Mouse (Mus musculus): ENCODE data around the gene Btrc.

Btrc gene

GRCm38 (mm10) chr19:45530200-45530995 is 166.9 kb downstream of the Btrc start:
- no peak for DNase-seq (ENCODE audit: low spot score)

DNA sequence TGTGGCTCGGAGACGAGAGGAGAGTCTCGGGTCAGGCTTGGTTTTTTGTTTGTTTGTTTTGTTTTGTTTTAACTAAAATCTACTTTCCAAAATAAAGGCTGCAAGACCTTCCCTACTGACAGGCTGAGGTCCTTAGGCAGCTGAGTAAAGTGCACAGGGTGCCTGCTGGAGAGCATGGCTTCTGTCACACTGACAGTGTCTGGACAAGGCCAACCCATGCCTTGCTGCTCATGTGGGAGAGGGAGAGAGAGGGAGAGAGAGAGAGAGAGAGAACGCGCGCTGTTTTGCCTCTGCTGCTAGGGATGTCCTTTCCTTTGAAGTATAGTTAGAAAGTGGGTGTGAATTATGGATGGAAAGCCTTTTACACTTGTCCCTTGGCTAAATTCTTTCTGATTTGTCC is 168.0 kb downstream of the Btrc start:
- no peak for DNase-seq (ENCODE audit: low spot score)

GRCm38 (mm10) chr19:45533617-45534016 is 170.1 kb downstream of the Btrc start:
- DNase-seq (ENCODE audit: low spot score), result no peak

DNA sequence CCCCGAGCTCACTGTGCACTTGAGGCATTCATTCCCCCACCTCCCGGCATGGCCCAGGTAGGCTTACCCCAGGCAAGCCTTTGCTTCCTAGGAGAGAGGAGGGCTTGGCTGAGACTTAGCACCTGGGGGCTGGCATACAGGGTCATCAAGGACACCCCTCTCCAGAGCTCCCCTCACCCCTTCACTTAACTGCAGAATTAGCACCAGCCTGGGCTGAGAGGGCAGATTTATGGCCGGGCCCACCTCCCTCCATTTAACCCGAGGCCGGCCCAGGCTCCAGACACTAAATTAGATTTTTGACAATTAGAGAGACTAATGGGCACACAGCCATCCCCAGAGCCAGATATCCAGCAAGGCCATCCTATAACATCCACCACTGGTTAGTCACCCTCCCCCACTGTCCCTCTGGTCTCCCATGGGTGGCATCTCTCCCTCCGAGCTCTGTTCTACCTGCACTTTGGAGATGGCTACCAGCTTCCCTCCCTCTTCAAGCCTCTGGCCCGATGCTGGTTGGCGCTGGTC is 171.7 kb downstream of the Btrc start:
- DNase-seq (ENCODE audit: low spot score), result no peak

DNA sequence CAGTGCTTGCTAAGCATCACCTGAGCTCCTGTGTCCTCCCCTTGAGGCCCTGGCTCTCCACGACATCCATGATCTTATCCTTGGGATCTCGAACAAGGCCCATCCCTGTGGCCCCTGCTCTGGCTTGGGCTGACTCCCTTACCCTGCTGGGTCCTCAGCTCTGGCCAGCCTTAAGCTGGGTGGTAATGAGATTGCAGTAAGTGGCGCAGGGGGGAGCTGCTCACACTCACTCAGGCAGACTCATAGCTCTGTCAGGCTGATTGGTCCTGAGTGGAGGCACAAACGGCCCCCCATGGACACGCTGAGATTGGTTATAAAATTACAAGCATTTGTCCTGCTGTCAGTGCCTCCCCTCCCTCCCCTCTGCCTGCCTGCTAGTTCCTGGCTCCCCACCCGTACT is 172.4 kb downstream of the Btrc start:
- no peak for DNase-seq (ENCODE audit: low spot score)

GRCm38 (mm10) chr19:45537505-45537904 is 174.0 kb downstream of the Btrc start:
- peak; percentile 26 for DNase-seq (ENCODE audit: low spot score)

DNA sequence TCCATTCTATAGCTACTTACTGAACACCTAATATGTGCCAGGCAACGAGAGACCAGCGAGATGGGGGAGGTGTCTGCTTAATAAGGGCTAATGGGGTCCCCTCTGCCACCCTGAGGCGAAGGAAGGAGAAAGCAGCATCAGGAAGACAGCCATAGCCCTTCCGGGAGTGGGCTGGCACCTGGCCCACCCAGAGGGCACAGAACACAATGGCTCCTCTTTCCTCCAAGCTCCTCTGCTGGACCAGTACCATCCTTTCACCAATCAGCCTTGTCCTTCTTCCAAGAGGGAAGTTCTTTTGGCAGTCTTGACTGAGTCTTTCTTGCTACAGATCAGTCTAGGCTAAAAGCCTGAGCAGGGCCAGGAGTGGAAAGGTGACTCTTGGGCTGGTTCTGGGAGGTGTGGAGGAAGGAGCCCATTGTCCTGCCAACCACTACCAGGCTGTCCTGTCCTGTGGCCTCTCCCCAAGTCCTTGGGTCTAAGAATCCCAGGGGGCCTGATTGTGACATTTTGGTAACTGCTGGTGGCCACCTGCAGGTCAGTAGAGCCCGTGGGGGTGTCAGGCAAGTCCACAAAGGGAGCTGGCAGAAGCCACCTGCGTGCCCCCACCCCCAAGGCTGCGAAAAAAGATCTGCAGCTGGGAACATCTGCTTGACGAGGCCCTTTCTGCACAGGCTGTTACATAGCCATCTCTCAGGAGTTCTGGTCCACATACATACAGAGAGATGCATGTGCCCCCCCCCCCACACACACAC is 177.3 kb downstream of the Btrc start:
- DNase-seq (ENCODE audit: low spot score), result no peak

DNA sequence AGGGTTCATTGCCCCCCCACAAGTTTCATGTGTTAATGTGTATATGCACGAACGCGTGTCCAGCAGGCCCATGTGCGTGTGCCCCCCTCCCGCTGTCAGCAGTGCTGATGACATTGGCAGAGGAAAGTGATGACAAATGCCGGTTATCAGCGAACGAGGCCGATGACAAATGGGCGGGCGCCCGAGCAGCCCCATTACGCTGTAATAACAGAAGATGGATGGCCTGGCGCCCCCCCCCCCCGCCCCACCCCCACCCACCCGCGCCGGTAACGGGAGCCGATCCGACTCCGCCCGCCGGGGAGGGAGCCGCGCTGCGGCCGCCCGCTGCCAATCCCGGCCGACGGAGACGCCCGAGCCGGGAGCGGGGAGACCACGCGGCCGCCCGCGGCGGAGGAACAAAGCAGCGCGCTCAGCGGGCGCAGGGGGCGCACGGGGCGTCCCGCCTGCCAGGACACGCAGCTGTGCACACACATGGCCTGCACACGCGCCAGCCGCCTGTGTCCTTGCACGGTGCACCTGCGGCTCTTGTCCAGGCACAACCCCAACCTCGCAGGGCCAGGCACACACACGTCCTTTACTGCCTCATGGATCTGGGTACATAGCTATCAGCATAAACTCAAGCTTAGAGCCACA is 178.0 kb downstream of the Btrc start:
- peak; percentile 21 for DNase-seq (ENCODE audit: low spot score)

DNA sequence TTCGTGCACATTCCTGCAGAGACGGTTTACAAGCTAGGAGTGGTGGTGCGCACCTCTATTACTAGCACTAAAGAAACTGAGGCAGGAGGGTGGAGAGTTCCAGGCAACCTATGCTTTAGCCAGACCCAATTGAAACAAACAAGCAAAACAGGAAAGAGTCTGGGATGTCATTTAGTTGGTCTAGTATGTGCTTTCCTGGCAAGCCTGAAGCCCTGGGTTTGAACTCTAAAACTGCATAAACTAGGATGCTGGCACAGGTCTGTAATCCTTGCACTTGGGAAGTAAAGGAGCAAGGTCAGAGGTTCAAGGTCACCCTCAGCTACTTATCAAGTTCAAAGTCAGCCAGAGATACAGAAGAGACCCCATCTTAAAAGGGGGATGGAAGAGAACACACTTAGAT is 178.5 kb downstream of the Btrc start:
- no peak for DNase-seq (ENCODE audit: low spot score)

DNA sequence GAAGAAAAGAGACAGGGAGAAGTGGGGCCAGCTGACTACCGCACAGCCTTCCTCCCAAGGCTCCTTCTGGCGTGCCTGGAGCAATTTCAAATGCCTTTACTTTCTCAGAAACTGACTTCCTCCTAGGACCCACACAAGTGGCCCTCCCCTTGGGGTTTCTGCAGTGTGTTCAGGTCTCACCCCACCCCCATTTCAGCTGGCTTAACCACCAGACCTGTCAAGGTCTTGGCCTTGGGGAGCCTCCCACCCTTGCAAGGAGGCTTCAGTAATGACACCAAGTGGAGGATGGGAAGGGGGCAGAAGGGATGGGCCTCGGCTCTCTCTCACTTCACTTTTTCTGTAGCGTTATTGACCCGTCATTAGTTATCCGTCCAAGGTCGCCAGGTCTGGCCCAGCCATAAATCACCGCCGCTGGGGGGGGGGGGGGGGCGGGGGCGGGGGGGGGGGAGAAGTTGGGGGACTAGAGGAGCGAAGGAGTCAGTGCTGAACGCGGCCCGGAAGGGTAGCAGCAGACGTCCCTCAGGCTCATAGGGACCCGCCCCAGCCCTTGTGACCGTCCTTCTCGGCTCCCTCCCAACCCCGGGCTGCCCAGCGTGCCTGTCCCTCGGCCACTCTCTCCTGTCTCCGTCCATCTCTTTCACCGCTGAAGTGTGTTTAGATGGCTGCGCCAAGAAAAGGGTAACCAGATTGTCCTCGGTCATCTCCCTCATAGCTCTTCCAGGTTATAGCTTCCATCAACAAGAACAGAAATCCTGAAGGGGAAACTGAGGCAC is 180.8 kb downstream of the Btrc start:
- no peak for DNase-seq (ENCODE audit: low spot score)

GRCm38 (mm10) chr19:45544925-45545321 is 181.4 kb downstream of the Btrc start:
- peak; percentile 70 for DNase-seq (ENCODE audit: low spot score)

- DNase-seq (ENCODE audit: low spot score), result peak; percentile 44
Observed at GRCm38 (mm10) chr19:45548196-45548595, 184.7 kb downstream of the Btrc start.

GRCm38 (mm10) chr19:45549128-45549915 is 185.8 kb downstream of the Btrc start:
- DNase-seq (ENCODE audit: low spot score), result no peak

- DNase-seq (ENCODE audit: low spot score), result no peak
Observed at GRCm38 (mm10) chr19:45549948-45550347, 186.4 kb downstream of the Btrc start.

DNA sequence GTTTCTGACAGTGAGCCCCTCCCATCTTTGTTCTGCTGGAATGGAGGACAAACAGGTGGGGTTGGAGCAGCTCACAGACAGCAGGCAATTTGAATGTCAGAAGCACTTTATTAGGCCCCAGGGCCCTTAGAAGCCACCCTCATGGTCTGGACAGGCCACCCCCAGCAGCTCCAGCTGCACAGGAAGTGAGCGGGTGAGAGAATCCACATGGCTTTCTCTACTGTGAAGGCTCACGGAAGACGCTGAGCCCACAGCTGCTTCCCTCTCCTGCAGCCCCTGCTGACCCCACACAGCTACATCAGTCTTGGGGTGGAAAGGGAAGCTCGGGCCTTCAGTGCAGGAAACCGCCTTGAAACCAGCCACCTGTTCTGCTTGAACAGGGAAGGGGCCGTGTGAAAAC is 188.7 kb downstream of the Btrc start:
- no peak for DNase-seq (ENCODE audit: low spot score)

- DNase-seq (ENCODE audit: low spot score), result no peak
Observed at GRCm38 (mm10) chr19:45554136-45554535, 190.6 kb downstream of the Btrc start.

GRCm38 (mm10) chr19:45560153-45560890 is 196.8 kb downstream of the Btrc start, which contains the start of the genes Poll and Gm17018:
Poll (minus strand) TSS chr19:45560531.
Gm17018 (plus strand) TSS chr19:45560615.
- DNase-seq (ENCODE audit: low spot score), result peak; percentile 82

GRCm38 (mm10) chr19:45565925-45566715 is 202.6 kb downstream of the Btrc start:
- no peak for DNase-seq (ENCODE audit: low spot score)

DNA sequence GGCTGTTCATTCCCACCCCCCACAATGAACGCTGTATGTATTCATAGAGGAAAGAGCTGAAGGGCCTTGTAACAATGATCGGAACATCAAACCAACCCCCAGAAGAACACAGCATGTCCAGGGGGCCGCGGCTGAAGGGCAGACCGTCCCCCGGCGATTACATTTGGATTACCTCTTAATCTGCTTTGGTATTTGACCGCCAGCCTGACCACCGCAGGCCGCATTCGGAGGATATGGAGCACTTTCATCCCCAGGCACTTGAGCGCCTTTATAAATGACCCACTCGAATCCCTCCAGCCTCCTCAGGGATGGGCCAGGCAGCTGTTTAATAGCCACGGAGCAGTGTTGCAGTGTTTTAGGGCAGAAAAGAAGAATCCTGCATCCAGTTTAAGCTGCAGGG is 203.8 kb downstream of the Btrc start:
- no peak for DNase-seq (ENCODE audit: low spot score)

All from yolk sac, embryonic 10.5 days (tissue).